Mouse (Mus musculus): ENCODE measurements around the gene Slc36a4. TPM values are rescaled to one million over a fixed set of nuclear protein-coding genes. Genes with fewer than 3 reads are reported as not detected.

Slc36a4 gene
- polyA plus RNA-seq, 1 experiment = not detected

- no peak for TF ChIP-seq GATA1 (IDR thresholded peaks at IDR 0.05; ENCODE audit: low read length)
These were observed 37.1 kb downstream of the Slc36a4 start for GRCm38 (mm10) chr9:15746636-15747035.

GRCm38 (mm10) chr9:15748383-15748782, 38.8 kb downstream of the Slc36a4 start:
- no peak for TF ChIP-seq GATA1 (IDR thresholded peaks at IDR 0.05; ENCODE audit: low read length)

GRCm38 (mm10) chr9:15759318-15759717, 49.8 kb downstream of the Slc36a4 start:
- no peak for TF ChIP-seq GATA1 (IDR thresholded peaks at IDR 0.05; ENCODE audit: low read length)

- TF ChIP-seq GATA1 (IDR thresholded peaks at IDR 0.05; ENCODE audit: low read length) = no peak
These were observed 56.8 kb downstream of the Slc36a4 start for GRCm38 (mm10) chr9:15766379-15766778.

- TF ChIP-seq GATA1 (IDR thresholded peaks at IDR 0.05; ENCODE audit: low read length) = no peak
These were observed 57.3 kb downstream of the Slc36a4 start for GRCm38 (mm10) chr9:15766821-15767220.

- no peak for TF ChIP-seq GATA1 (IDR thresholded peaks at IDR 0.05; ENCODE audit: low read length)
These were observed 63.2 kb downstream of the Slc36a4 start for GRCm38 (mm10) chr9:15772766-15773165.

- no peak for TF ChIP-seq GATA1 (IDR thresholded peaks at IDR 0.05; ENCODE audit: low read length)
These were observed 63.9 kb downstream of the Slc36a4 start for GRCm38 (mm10) chr9:15773426-15773825.

GRCm38 (mm10) chr9:15774911-15775310, 65.4 kb downstream of the Slc36a4 start:
- no peak for TF ChIP-seq GATA1 (IDR thresholded peaks at IDR 0.05; ENCODE audit: low read length)

- no peak for TF ChIP-seq GATA1 (IDR thresholded peaks at IDR 0.05; ENCODE audit: low read length)
These were observed 72.4 kb downstream of the Slc36a4 start for GRCm38 (mm10) chr9:15781936-15782335.

GRCm38 (mm10) chr9:15786192-15786591, 76.7 kb downstream of the Slc36a4 start:
- TF ChIP-seq GATA1 (IDR thresholded peaks at IDR 0.05; ENCODE audit: low read length) = no peak

- TF ChIP-seq GATA1 (IDR thresholded peaks at IDR 0.05; ENCODE audit: low read length) = no peak
These were observed 77.1 kb downstream of the Slc36a4 start for GRCm38 (mm10) chr9:15786610-15787009.

- TF ChIP-seq GATA1 (IDR thresholded peaks at IDR 0.05; ENCODE audit: low read length) = no peak
These were observed 82.5 kb downstream of the Slc36a4 start for GRCm38 (mm10) chr9:15792076-15792475.

Other genes with a start within 250 kb of the Slc36a4 start
- gene Smco4, start 216.3 kb upstream of the Slc36a4 start, polyA plus RNA-seq (2012) = not detected in 2 replicates
- not detected in 2 replicates for gene Deup1, start 81.8 kb upstream of the Slc36a4 start, polyA plus RNA-seq (2012)
- not detected in 2 replicates for gene Mtnr1b, start 164.8 kb downstream of the Slc36a4 start, polyA plus RNA-seq (2012)